Mouse (Mus musculus) intestine, embryonic 14.5 days (tissue): ENCODE results near the gene Nectin4. TPM values are rescaled to one million over a fixed set of nuclear protein-coding genes. Genes with fewer than 3 reads are reported as not detected.

Experiments used
- ATAC-seq: fragments of 200-750 bp; cut with Nextera tagmentation; replicated peaks from 2 replicates; pipeline ENCODE4 v1.8.0; 2017; ENCODE audit warnings: low read depth, moderate number of reproducible peaks, moderate TSS enrichment, moderate library complexity; ENCODE audit not compliant: low FRiP score, low TSS enrichment
- DNase-seq: peaks from one replicate; pipeline ENCODE4 v3.0.0-alpha.2; 2018; ENCODE audit warnings: low spot score
- H3K27ac ChIP-seq: fragments of 300-500 bp; sonication (generic); 2 replicates; pipeline ENCODE4 v1.5.1; 2014; ENCODE audit warnings: low read depth, mild to moderate bottlenecking, control low read depth
- H3K27me3 ChIP-seq: fragments of 300-500 bp; sonication (generic); replicated peaks from 2 replicates; pipeline ENCODE4 v1.6.1; 2014; ENCODE audit warnings: low read length, control low read depth; ENCODE audit not compliant: control insufficient read depth, insufficient read depth
- H3K36me3 ChIP-seq: fragments of 300-500 bp; sonication (generic); 2 replicates; pipeline ENCODE4 v1.6.1; 2014; ENCODE audit warnings: low read length, control low read depth; ENCODE audit not compliant: control insufficient read depth, insufficient read depth
- H3K4me1 ChIP-seq: fragments of 300-500 bp; sonication (generic); replicated peaks from 2 replicates; pipeline ENCODE4 v1.6.1; 2014; ENCODE audit warnings: low read length, control low read depth, mixed read lengths; ENCODE audit not compliant: control insufficient read depth, insufficient read depth
- H3K4me2 ChIP-seq: fragments of 300-500 bp; sonication (generic); 2 replicates; pipeline ENCODE4 v1.6.1; 2014; ENCODE audit warnings: low read length
- H3K4me3 ChIP-seq: fragments of 300-500 bp; sonication (generic); 2 replicates; pipeline ENCODE4 v1.5.1; 2014; ENCODE audit warnings: low read depth, low read length, control low read depth, mixed read lengths
- H3K9ac ChIP-seq: fragments of 300-500 bp; sonication (generic); 2 replicates; pipeline ENCODE4 v1.6.1; 2014; ENCODE audit warnings: mild to moderate bottlenecking, low read length
- H3K9me3 ChIP-seq: fragments of 300-500 bp; sonication (generic); 2 replicates; pipeline ENCODE4 v1.6.1; 2016; ENCODE audit warnings: low read length, control low read depth; ENCODE audit not compliant: control insufficient read depth
- WGBS: fragments of 180-500 bp; shearing (Covaris S2); extraction: QIAGEN DNeasy Blood & Tissue Kit; methylation state at CpG from one replicate; pipeline ENCODE4 v1.1.7; 2014; 5-methylcytosine and 5-hydroxymethylcytosine counted together
- polyA plus RNA-seq: library from polyadenylated mRNA; unstranded; fragments of >200 nt; fragmentation: Nextera tagmentation; extraction: Ambion mirVana; gene quantifications from 2 replicates; pipeline ENCODE4 v1.2.1, GENCODE M21; 2014

Gene Nectin4
- polyA plus RNA-seq, 1 experiment from 2014 or later: 2.6 TPM

DNA sequence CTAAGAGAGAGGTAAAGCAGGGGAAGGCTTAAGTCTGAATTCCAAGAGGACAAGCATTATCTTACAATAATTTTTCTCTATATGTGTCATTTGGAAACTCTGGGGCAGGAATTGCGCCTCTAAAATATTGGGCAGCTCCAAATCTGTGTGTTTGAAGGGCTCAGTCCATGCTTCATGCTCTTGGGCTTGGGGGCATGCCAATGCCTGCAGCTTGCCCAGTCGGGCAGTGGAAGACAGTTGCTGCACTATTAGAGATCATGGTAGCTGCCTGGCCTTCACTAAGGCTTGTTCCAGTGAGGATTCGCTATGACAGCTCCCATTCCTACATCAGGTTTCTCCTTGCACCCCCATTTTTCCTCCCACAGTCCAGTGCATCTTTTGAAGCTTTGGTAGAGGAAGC lies 21.2 kb upstream of the Nectin4 start:
- H3K27ac ChIP-seq: no peak overlapping the region
- no peaks in the 10 kb centered on the region for H3K27me3 ChIP-seq
- no peaks in the 10 kb centered on the region for H3K9me3 ChIP-seq
- 92% methylated on average over 3 of the region's 3 CpGs for WGBS
- DNase-seq: no peak
- no peak overlapping the region for H3K4me2 ChIP-seq
- peaks cover 4% of the 10 kb centered on the region; the same call in 1 of the 2 replicates for H3K36me3 ChIP-seq
- H3K4me1 ChIP-seq: peaks cover 9% of the 10 kb centered on the region
- no peak overlapping the region for H3K9ac ChIP-seq
- no peak for ATAC-seq
- no peak overlapping the region for H3K4me3 ChIP-seq

GRCm38 (mm10) chr1:171349210-171349609 lies 20.7 kb upstream of the Nectin4 start:
- H3K9me3 ChIP-seq: no peaks in the 10 kb centered on the region
- H3K4me3 ChIP-seq: no peak overlapping the region
- no peaks in the 10 kb centered on the region for H3K27me3 ChIP-seq
- H3K4me2 ChIP-seq: no peak overlapping the region
- H3K4me1 ChIP-seq: peaks cover 9% of the 10 kb centered on the region
- WGBS: 90% methylated on average over 2 of the region's 2 CpGs
- no peak for ATAC-seq
- no peak overlapping the region for H3K9ac ChIP-seq
- DNase-seq: no peak
- H3K27ac ChIP-seq: no peak overlapping the region
- peaks cover 4% of the 10 kb centered on the region; the same call in 1 of the 2 replicates for H3K36me3 ChIP-seq

DNA sequence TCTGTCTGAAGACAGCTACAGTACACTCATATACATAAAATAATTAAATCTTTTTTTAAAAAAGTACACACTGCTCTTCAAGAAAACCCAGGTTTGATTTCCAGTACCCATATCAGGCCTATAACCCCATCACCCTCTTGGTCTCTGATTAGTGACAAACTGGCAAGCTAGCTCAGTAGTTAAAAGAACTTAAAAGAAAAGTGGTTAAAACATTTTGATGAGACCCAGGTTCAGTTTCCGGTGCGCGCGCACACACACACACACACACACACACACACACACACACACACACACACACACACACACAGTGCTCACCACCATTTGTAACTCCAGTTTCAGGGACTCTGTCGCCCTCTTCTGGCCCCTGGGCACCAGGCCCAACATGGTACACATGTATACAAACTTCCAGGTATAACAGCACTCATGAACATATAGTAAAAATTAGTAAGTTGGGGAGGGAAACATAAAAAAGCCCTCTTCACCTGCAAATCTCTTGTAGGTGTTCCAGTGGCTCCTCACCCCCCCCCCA lies 14.0 kb upstream of the Nectin4 start:
- Histone ChIP-seq H3K36me3 (peaks cover 33% of the 10 kb centered on the region), H3K9me3 (no peaks in the 10 kb centered on the region), H3K4me2 (no peak overlapping the region), H3K27me3 (no peaks in the 10 kb centered on the region), H3K4me1 (peaks cover 3% of the 10 kb centered on the region; the same call in 1 of the 2 replicates), H3K4me3 (no peak overlapping the region), H3K27ac (no peak overlapping the region), H3K9ac (no peak overlapping the region)
- ATAC-seq (no peak), DNase-seq (no peak)
- 87% methylated on average over 5 of the region's 5 CpGs for WGBS

- ATAC-seq (no peak), DNase-seq (no peak)
- no peaks in the 10 kb centered on the region for H3K27me3 ChIP-seq
- peaks cover 6% of the 10 kb centered on the region for H3K4me1 ChIP-seq
- H3K4me3 ChIP-seq: no peak overlapping the region
- H3K4me2 ChIP-seq: no peak overlapping the region
- peaks cover 33% of the 10 kb centered on the region for H3K36me3 ChIP-seq
- no peak overlapping the region for H3K9ac ChIP-seq
- H3K9me3 ChIP-seq: no peaks in the 10 kb centered on the region
- no peak overlapping the region for H3K27ac ChIP-seq
- 86% methylated on average over 2 of the region's 2 CpGs for WGBS
Observed at GRCm38 (mm10) chr1:171356814-171357213, 13.1 kb upstream of the Nectin4 start.

GRCm38 (mm10) chr1:171358421-171358820 lies 11.5 kb upstream of the Nectin4 start:
- Histone ChIP-seq H3K36me3 (peaks cover 33% of the 10 kb centered on the region), H3K27ac (no peak overlapping the region), H3K9me3 (no peaks in the 10 kb centered on the region), H3K4me1 (peaks cover 6% of the 10 kb centered on the region), H3K4me2 (no peak overlapping the region), H3K9ac (no peak overlapping the region), H3K4me3 (no peak overlapping the region), H3K27me3 (no peaks in the 10 kb centered on the region)
- DNase-seq: no peak
- 69% methylated on average over 4 of the region's 4 CpGs for WGBS
- ATAC-seq: no peak

- no peaks in the 10 kb centered on the region for H3K27me3 ChIP-seq
- peak overlapping the region; percentile 59 for H3K4me3 ChIP-seq
- peak overlapping the region; percentile 31 for H3K9ac ChIP-seq
- peaks cover 33% of the 10 kb centered on the region for H3K36me3 ChIP-seq
- peak overlapping the region; percentile 56 for H3K4me2 ChIP-seq
- H3K27ac ChIP-seq: no peak overlapping the region
- peak; percentile 50 for ATAC-seq
- DNase-seq: no peak
- peaks cover 6% of the 10 kb centered on the region for H3K4me1 ChIP-seq
- 9% methylated on average over 26 of the region's 26 CpGs for WGBS
- H3K9me3 ChIP-seq: no peaks in the 10 kb centered on the region
Observed at GRCm38 (mm10) chr1:171360253-171360652, 9.6 kb upstream of the Nectin4 start.

GRCm38 (mm10) chr1:171360656-171361055 lies 9.2 kb upstream of the Nectin4 start, which contains the start of gene Klhdc9:
Gene Klhdc9, minus strand, starts transcription at chr1:171360798.
- peak within 1 kb of the TSS; percentile 62; the same call in 1 of the 2 replicates for H3K27ac ChIP-seq

DNA sequence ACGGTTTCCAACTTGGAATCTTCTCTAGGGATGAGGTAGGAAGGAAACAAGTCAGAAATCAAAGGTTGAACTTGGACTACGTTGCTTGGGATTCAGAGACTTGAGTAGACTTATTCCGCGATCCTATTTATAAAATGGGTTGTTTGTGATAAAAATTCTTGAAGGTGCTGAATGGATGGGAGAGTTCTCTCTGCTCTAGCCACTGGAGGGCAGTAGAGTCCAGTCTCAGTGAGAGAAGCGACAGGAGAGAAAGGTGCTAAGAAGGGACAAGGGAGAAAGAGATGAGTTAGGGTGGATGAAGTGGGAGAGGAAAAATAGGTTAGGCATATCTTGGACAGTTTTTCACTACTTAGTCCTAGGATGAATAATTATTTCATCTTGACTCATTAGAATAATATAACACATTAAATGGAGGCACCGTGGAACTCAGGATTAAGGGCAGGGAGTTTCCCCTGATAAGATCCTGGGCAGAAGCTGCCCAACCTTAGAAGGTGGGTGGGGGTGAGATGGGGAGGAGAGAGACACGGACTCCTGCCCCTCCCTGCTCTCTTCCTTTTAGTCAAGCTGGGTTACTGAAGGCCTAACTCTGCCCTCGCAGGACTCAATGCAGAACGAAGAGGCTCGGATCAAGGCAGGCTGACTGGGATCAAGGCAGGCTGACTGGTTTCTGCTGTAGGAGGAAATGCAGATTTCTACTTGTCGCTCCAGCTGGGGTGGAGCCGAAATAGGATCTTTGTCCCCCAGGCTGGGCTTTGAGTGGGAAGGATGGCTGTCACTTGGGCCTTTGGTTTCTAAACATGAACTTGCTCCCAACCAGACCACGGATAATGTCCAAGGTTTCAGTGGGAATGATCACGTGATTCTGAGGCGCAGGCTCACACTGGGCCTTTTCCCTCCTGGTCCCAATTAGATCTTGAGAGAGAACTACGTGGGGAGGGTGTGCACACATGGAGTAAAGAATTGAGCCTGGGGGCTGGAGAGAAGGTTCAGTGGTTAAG lies 8.5 kb upstream of the Nectin4 start:
- ATAC-seq: peak; percentile 70
- Histone ChIP-seq H3K27ac (peak overlapping the region; percentile 62; the same call in 1 of the 2 replicates), H3K27me3 (no peaks in the 10 kb centered on the region), H3K4me3 (peak overlapping the region; percentile 59), H3K9me3 (no peaks in the 10 kb centered on the region), H3K4me1 (peaks cover 6% of the 10 kb centered on the region), H3K36me3 (peaks cover 31% of the 10 kb centered on the region), H3K4me2 (peak overlapping the region; percentile 56), H3K9ac (peak overlapping the region; percentile 72)
- DNase-seq: peak; percentile 58
- WGBS: 23% methylated on average over 16 of the region's 16 CpGs

More at GRCm38 (mm10) chr1:171360656-171361055, 9.2 kb upstream of the Nectin4 start, which contains the start of gene Klhdc9:
- under 1% methylated on average over 21 of the region's 21 CpGs for WGBS
- Histone ChIP-seq H3K4me3 (peak within 1 kb of the TSS; percentile 59), H3K4me1 (peaks cover 6% of the 10 kb centered on the region), H3K9ac (peak within 1 kb of the TSS; percentile 72), H3K27me3 (no peaks in the 10 kb centered on the region), H3K36me3 (peaks cover 33% of the 10 kb centered on the region), H3K4me2 (peak within 1 kb of the TSS; percentile 56), H3K9me3 (no peaks in the 10 kb centered on the region)
- ATAC-seq: peak; percentile 93
- peak; percentile 93 for DNase-seq
